Mouse (Mus musculus): ENCODE data around the gene Slc5a4a.

GRCm38 (mm10) chr10:76110861-76111260, 36.4 kb upstream of the Slc5a4a start, which contains the start of gene Slc5a4b:
- no peak for TF ChIP-seq CTCF (IDR thresholded peaks at IDR 0.05; ENCODE audit: low read depth, low read length)
- TF ChIP-seq POLR2A (IDR thresholded peaks at IDR 0.05; ENCODE audit: borderline replicate concordance, low read depth, low read length): no peak
